Mouse (Mus musculus) mouse trophoblast stem cell (cell line): Measurements from ENCODE around the gene Rps6kc1.

Experiments used
- in situ Hi-C, 2 experiments: fragments of 300-500 bp; cut with MseI, MboI; formaldehyde crosslinking; loops; 2 replicates in 1 of 2; 3 replicates in 1 of 2; pipeline ENCODE4 v1.15.1; 2025

The Rps6kc1 gene

DNA sequence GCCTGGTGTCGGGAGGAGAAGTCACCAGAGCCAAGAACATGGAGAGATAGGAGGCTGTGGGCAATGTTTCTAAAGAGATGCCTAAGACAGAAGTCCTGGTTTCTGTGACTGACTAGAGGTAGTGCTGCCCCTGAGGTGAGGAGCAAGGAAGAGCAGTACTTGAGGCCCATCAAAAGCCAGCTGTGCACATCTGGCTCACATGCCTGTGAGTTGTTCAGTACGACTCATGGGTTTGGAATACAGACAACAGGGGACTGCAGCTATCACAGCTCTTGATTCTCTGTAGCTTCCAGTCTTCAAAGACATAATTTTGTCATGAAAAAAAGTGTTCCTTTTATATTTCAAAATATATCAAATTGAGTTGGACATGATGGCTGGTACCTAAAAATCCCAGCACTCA is 10.5 kb downstream of the Rps6kc1 start:
- in situ Hi-C loops = no loop called here

DNA sequence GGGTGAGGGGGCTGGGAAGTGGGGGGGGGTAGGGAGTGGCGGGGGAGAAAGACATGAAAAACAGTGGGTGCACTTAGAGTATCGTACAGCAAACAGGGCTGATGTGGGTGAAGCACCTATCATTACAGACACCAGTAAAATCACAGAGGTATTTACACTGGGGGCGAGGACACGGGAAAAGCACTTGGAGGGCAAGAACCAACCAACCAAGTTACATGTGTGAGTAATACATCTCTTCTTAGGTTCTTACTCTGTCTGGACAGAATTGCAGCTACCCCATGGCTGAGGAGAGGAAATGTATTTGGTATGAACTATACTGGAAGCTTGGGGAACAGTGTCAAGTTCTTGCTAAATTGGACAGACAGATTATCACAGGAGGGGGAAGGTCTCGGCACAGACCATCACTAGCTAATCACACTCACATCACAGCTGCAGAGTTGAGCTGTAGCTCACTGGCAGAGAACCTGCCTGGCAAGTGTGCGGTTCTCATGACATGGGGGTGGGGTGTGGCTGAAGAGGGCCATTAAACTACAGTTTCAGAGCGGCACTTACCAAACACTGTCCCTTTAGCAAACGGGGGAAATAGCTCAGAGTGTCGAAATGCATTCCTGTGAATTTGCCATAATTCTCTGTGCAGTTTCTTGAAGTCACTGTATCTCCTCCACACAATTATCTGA is 12.5 kb downstream of the Rps6kc1 start:
- in situ Hi-C loops = no loop called here

DNA sequence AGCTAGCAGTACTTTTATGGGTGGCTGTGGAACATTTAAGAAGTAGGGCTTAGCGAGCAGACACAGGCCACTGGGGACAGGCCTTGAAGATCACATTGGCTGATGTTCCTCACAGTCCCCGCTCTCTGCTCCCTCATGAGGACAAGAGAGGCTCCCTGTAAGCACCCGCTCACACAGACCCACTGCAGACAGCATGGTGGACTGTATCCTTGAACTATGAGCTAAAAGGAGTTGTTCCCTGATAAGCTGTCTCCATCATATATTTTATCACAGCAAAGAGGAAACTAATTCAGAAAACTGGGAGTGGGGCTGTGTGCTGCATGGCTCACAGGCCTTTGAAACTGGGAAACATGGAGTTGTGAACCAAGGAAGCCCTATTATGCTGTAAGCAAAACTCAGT is 13.4 kb downstream of the Rps6kc1 start:
- in situ Hi-C loops = no loop called here

DNA sequence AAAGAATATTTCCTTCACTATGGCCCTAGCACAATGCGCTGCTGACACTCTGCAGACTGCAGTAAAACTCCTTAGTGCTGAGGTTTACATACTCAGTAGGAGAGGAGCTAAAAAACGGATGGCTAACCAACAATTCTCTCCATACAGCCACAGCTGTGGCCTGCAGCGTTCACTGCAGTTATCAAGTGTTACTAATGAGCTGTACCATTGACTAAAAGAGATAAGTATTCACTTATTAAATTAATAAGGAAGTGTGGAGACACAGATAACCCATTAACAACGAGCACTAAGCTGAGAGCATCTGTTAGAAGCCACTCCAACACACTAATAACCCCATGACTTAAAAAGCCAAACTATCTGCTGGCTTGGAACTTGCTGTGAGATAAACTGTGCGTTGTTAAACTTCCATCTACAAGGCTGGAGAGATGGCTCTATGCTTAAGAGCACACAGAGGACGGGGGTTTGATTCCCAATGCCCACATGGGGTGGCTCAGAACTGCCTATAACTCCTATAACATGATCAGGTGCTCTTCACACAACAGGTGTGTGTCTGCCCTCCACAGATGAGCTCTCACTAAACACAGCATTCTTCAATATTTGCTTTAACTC is 17.9 kb downstream of the Rps6kc1 start:
- in situ Hi-C loops = no loop called here

DNA sequence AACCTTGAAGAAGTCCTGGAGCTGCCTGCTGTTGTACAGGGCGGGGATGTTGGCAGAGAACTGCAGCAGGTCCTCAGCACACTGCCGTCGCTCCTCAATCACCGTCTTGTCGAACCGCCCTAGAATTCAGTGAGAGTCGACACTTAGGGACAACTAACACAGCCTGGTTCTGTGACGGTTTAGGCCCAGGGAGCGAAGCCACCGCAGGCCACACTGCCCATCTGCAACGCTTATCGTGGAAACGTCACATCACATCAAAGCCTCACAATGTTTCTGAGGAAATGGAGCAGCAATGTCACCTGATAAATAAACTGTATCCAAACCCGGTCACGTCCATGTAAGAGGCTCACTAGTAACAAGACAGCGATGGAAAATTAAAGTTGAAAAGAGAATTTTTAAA is 22.9 kb downstream of the Rps6kc1 start:
- in situ Hi-C loops = no loop called here

DNA sequence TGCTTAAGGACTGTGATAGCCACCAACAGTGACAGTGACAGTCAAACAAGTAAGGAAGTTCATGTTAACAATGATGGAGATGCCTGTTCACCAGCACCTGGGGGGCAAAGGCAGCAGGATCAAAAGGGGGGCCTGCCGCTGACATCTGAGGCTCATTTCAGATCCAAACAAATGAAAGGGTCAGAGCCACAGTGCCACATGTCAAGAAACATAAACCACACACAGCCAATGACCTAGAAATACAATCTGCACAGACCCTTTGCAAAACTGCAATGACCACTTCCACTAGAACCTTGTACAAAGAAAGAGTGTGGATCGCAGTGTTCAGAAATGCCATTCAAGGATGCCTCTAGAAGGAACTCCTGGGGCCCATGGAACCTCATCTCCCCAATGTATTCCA is 23.5 kb downstream of the Rps6kc1 start:
- in situ Hi-C loops = no loop called here

DNA sequence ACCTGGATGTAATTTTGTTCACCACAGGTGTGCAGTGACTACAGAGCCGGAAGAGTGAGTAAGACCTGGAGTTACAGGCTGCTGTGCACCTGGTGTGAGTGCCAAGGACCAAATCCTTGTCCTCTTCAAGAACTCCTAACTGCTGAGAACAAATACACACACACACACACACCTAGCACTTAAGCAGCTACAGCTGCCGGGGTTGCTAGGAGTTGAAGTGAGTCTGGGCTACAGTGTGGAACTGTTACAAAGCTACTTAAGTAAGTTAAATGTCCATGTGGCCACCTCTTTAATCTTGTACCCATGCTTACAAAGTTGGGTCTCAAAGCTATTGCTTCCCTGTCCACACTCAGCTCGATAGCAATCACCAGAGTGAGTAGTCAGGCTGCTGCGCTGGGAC is 25.6 kb downstream of the Rps6kc1 start:
- in situ Hi-C loops = no loop called here

DNA sequence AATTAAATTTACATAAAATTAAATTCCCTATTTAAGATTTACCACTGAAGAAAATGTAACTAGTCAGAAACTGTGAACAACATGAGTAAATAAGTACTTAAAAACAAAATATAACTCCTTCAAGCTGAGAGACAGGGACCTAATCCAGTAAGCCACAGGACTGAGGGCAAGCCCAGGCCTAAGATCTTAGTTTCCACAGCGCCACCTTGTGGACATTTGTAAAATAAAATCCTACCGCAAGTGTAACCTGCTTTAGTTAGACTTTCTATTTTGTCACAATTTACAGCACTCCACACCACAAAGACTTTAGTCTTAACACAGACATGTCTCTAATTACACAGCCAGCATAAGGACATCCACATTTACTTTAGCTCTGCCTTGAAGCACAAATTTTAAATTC is 30.1 kb downstream of the Rps6kc1 start:
- in situ Hi-C loops = loop anchor here in 1 of 2 experiments (5.0 kb wide), 1 partner anchor 49 kb away; no protein-coding TSS in a partner anchor

DNA sequence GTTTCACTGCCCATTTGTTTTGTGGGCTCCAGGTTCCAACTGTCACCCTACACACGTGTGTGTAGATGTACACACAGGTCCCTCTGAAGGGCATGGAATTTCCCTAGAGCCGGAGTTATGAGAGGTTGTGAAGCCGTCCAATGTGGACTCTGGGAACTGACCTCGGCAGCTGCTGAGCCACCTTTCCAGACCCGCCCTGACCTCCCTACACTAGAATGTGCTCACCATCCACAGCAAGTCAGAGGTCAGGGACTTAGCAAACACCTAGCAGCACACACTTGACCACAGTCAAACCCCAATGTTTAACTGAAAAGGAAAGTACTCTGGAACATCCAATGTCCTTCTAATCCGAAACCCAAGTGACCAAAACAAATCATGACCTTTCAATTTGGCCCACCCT is 30.9 kb downstream of the Rps6kc1 start:
- in situ Hi-C loops = loop anchor here in 1 of 2 experiments (5.0 kb wide), 1 partner anchor 48 kb away; no protein-coding TSS in a partner anchor

DNA sequence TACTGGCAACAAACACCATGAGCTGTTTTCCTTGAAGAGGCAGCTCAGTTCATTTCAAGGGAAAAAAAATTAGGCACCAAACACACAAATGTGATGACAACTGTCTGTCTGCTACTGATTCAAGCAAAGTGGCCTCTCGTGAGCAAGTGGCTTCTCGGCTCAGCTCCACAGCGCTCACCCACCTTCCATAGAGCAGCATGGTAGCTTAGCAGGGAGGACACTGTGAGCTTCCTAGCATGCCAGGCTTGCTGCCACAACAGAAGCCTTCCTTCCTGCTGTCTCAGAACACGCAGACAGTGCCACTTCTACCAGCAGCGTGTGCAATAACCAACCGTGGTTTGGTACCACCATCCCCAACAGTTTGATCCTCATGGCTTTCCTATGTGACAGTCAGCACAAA is 35.8 kb downstream of the Rps6kc1 start:
- in situ Hi-C loops = no loop called here

DNA sequence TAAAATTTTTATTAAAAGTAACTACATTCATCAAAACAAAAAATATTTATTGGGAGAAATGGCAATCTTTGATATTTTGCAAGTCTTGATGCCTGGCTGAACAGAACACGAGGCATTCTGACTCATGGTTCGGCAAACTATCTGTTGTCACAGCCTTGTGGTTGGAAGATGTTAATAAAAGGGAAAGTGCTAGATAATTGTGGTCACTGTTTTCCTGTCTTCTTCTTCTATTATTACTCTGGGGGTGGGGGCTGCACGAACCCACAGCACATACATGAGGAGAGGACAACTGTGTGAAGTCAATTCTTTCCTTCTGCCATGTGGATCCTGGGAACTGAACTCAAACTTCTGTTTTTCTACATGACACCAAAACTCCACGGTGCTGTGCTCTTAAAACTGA is 36.5 kb downstream of the Rps6kc1 start:
- in situ Hi-C loops = no loop called here

DNA sequence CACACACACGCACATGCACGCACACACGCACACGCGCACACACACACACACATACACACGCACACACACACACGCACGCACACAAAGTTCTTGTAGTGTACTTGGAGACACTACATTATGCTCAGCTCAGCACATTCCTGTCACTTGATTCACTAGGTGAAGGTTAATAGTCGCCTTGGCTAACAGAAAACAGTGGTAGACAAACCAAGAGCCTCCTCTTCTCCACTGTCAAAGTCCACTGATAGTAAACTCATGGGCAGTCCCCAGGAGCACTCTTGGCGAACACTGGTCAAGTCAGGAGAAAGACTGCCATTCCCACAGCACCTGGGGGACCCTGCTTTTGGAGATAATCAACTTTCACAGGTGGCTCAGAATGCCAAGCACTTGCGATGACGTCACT is 40.5 kb downstream of the Rps6kc1 start:
- in situ Hi-C loops = no loop called here

DNA sequence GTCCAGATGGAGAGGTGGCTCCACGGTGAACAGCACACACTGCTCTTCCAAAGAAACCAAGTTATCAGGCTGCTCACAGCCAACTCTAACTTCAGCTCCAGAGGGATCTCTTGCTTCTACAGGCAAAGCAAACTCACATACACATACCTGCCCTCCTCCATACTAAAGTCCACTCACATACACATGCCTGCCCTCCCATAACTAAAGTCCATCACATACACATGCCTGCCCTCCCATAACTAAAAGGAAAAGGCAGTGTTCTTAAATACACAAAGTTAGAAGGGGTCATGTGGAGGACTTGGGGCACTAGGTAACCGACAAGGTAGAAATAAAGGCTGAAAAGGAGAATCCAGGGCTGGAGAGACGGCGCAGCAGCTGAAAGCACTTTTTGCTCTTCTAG is 41.6 kb downstream of the Rps6kc1 start:
- in situ Hi-C loops = no loop called here

DNA sequence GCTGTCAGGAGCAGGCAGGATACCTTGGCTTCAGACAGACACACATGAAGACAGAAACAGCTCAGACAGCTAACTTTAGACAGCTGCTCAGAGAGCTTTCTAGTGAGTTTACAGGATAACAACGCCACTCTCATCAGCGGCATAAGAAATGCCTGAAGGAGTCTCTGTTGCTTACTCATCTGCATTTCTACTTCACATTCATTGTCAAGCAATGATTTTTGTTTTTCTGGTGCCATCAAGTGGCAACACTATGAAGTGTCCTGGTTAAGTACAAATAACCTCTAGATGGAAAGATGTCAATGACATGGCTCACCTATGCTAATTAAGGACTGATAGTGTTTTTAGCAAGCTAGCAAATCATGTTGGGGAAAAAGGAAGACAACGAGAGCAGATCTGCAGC is 42.8 kb downstream of the Rps6kc1 start:
- in situ Hi-C loops = no loop called here

DNA sequence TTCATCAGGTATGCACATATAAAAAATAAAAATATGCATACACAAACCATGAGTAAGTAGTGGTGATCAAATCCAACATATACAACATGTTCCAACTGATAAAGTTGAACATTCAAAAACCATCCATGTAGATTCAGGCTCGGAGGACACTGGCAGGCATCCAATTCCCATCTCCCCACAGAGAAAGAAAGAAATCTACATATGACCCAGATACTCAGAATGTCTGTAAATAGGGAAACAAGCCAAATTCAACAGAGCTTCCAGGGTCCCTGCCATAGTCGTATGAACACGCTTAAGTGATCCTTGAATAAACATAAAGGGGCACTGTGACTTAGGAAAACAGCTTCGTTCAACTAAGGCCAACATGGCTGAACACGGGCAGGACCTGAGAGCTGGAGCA is 49.9 kb downstream of the Rps6kc1 start:
- in situ Hi-C loops = no loop called here

DNA sequence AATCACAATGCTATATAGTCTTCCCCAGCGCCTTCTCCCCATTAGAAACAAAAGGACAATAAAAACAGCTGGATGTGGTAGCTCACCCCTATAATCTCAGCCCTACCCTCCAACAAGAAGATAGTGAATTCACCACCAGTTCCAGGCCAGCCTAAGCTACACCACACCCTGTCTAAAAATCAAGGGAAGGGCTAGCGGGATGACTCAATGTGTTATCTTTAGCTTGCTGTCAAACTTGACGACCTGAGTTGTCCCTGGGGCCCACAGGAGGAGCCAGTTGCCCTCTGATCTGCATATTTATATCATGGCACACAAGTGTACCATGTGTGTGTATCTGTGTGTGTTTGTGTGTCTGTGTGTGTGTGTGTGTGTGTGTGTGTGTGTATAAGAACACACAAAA is 57.1 kb downstream of the Rps6kc1 start:
- in situ Hi-C loops = no loop called here

DNA sequence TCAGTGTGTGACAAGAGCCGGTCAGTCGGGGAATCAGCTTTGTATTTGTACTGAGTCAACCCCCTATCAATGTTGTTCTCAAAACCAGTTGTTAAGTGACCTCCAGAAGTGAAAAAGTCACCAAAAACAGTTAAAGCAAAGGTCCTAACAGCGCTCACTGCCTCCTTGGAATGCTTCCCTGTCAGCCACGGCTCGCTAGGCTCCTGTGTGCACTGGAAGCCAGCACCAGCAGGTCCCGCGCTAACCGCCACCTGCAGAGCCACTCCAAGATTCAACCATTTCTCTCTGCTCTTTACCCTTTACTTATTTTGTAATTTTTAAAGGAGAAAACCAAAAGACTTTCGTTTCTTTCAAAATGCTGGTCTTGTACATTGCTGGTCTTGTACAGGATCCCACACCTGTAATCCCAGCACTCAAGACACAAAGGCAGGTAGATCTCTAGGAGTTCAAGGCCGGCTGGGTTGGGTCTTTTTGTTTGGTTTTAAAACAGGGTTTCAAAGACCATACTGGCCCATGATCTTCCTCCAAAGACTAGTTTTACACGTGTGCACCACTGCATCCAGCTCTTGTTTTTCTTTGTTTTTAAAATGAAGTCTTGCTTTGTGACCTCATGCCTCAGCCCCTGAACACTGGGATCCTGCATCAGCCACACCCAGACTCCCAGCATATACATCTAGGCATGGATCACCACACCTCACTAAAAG is 62.3 kb downstream of the Rps6kc1 start:
- in situ Hi-C loops = no loop called here

DNA sequence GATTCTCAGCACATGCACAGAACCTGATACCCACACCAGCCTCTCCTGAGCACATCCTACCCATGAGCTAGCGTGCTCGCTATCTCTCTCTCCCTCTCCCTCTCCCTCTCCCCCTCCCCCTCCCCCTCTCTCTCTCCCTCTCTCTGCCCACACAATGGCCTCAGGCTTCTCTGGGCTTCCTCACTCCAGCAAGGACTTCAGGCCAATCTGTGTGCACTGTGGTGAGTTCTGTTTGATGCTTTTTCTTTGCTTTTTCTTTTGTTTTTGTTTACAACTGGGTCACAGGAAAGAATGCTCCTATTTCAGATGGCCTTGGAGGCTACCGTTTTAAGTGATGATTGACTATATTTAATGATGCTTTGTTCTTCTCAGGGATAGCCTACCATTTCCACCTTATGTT is 62.9 kb downstream of the Rps6kc1 start:
- in situ Hi-C loops = no loop called here

DNA sequence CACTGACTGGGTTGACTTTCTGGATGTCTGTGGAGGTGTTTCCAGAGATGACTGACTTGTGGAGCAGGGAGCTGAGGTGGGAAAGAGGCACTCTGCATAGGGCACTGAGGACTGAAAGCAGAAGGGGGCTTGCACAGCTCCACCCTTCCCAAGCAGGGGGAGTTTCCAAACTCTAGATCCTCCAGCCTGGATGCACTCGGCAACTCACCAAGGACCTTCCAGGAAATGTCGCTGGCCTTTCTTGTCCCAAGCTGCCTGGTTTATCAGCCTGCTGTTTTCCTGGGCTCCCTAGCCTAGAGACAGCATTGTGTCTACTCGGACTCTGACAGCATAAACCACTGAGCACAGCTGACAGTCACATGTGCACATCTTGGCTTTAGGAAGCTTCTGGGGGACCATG is 64.6 kb downstream of the Rps6kc1 start:
- in situ Hi-C loops = no loop called here

DNA sequence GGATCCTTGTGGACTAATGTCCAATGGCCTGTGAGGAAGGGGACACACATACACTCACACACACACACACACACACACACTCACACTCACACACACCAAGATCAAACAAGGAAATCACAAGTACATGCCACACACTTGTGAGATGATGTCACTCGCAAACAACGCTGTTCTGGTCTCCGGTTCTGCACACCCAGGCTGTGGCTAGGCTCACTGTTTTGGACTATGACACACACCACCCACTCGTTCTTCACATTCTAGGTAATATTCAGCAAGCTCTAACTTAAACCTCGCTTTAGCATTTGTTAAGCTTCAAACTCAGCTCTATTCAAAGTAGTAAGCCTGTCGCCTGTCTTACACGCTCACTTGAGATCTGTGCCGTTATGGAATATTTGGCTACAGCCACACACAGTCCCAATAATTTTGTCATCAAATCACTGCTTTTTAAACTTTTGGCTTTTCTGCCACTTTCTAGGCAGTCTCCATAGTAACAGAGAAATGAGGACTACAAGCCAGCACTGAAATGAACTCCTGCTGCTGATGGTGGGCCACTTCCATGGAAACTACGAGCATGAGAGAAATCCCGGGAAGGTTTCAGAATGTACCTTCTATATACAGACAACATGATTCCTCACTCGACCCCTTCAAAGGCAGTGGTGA is 65.4 kb downstream of the Rps6kc1 start:
- in situ Hi-C loops = no loop called here

DNA sequence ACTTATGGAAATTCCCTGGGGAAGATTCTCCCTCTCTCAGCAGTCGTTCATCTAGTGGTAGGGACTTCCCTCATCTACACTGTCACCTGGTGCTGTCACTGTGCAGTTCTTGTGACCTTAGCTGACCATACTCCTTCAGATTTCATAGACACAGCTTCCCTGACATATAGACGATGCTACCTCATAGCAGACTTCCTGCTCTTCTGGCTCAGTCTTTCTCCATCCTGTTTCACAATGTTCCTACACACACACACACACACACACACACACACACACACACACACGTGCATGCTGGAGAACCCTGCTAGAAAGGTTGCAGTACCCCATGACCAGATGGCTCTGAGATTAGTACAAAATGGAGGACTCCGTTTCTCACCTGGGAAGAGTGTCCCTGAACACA is 66.2 kb downstream of the Rps6kc1 start:
- in situ Hi-C loops = no loop called here

DNA sequence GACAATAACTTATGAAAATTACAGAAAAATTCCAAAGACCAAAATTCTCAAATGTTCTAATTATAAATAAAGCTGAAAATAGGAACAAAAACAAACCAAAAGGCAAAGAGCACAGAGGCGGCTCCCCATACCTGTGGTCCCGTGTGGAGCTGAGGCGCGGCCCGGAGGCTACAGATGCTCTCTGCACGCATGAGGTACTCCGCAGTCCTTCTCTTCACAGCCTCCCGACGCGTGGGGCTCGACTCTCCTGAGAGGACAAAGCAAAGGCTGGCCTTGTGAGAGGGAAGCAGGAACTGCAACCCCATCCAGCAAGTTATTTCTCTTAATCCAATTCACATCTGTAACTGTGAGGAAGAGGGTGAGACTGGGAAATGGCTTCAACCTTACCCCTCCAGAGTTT is 67.2 kb downstream of the Rps6kc1 start:
- in situ Hi-C loops = no loop called here

DNA sequence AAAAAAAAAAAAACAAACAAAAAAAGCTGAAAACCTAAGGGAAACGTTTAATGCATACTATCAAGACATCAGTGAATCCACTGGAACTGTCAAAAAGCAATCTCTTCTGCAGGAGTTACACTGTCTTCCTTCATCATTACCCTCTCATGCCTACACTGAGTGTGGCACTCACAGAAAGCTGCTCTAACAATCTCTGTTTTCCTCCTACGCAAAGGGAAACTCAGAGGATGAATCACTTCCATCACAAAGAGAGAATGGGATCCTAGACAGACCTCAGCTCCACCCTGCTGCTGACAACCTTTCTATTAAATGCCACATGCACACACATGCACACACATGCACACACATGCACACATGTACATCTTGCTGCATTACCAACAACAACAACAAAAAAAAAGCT is 75.5 kb downstream of the Rps6kc1 start:
- in situ Hi-C loops = no loop called here
